Mouse (Mus musculus): ENCODE data around the gene Rffl. TPM values are rescaled to one million over a fixed set of nuclear protein-coding genes. Genes with fewer than 3 reads are reported as not detected.

The Rffl gene
- polyA plus RNA-seq, 2 experiments, result 8.3 to 11.3 TPM

DNA sequence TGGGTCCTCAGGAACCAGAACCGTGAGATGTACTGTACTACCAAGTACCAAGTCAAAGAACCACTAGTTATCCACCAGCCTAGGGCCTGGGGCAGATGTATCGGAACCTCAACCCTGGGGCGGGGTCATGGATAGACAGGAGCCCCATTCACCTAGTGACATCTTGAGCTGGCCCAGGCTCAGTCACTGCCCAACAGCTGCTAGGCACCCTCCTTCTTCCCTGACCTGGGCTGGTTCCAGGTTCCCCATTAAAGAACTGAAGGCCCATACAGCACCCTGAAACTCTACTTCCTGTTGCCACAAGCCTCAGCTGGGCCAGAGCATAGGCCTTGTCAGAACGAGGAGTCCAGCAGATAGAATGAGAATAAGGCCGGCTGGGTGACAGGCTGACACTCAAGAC lies 28.7 kb upstream of the Rffl start:
- no peak overlapping the region for H3K27ac ChIP-seq (replicated peaks; ENCODE audit: low read depth, low read length)
- no peak overlapping the region for H3K9ac ChIP-seq (ENCODE audit: low read depth, low read length, severe bottlenecking)
- H3K4me1 ChIP-seq (ENCODE audit: control insufficient read depth, insufficient read depth, low read length), result no peaks in the 10 kb centered on the region
- no peak for TF ChIP-seq POLR2A (IDR thresholded peaks at IDR 0.05; ENCODE audit: borderline replicate concordance, extremely low read depth, insufficient read depth, insufficient read length)
- H3K36me3 ChIP-seq (ENCODE audit: control insufficient read depth, insufficient read depth, low read length), result peaks cover 47% of the 10 kb centered on the region
- no peaks in the 10 kb centered on the region for H3K9me3 ChIP-seq (ENCODE audit: control insufficient read depth, low read length)
- ATAC-seq (ENCODE audit: low FRiP score, low read depth) (no peak), DNase-seq (ENCODE audit: low spot score) (no peak)
- H3K27me3 ChIP-seq (ENCODE audit: control insufficient read depth, insufficient read depth, low read length), result no peaks in the 10 kb centered on the region
- no peak overlapping the region for H3K4me2 ChIP-seq (replicated peaks; ENCODE audit: low read depth, low read length, severe bottlenecking)
- H3K4me3 ChIP-seq (replicated peaks; ENCODE audit: low read length), result no peak overlapping the region
- 95% methylated on average over 5 of the region's 5 CpGs for WGBS

DNA sequence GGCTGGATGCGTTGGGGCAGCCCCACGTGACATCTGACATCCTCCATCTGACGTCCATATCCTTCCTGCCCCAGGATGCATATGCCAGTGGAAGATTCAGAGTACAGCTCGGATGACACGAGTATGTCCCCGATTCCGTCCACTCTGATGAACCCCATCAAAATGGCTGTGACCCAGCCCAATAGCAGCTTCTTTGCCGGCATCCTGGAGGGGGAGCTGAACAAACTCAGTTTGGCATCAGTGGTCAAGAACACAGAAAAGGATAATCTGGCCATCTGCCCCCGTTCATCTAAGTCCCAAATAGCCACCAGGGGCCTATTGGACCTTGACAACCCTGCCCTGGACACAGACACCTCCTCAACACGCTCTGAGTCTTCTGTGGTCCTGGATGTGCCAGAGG lies 26.5 kb upstream of the Rffl start:
- DNase-seq (ENCODE audit: low spot score) (no peak), ATAC-seq (ENCODE audit: low FRiP score, low read depth) (no peak)
- H3K36me3 ChIP-seq (ENCODE audit: control insufficient read depth, insufficient read depth, low read length), result peaks cover 25% of the 10 kb centered on the region
- no peaks in the 10 kb centered on the region for H3K27me3 ChIP-seq (ENCODE audit: control insufficient read depth, insufficient read depth, low read length)
- no peak overlapping the region for H3K4me3 ChIP-seq (replicated peaks; ENCODE audit: low read length)
- WGBS, result 90% methylated on average over 10 of the region's 10 CpGs
- H3K4me2 ChIP-seq (replicated peaks; ENCODE audit: low read depth, low read length, severe bottlenecking), result no peak overlapping the region
- TF ChIP-seq POLR2A (IDR thresholded peaks at IDR 0.05; ENCODE audit: borderline replicate concordance, extremely low read depth, insufficient read depth, insufficient read length), result no peak
- H3K27ac ChIP-seq (replicated peaks; ENCODE audit: low read depth, low read length), result no peak overlapping the region
- no peaks in the 10 kb centered on the region for H3K9me3 ChIP-seq (ENCODE audit: control insufficient read depth, low read length)
- no peaks in the 10 kb centered on the region for H3K4me1 ChIP-seq (ENCODE audit: control insufficient read depth, insufficient read depth, low read length)
- H3K9ac ChIP-seq (ENCODE audit: low read depth, low read length, severe bottlenecking), result no peak overlapping the region

DNA sequence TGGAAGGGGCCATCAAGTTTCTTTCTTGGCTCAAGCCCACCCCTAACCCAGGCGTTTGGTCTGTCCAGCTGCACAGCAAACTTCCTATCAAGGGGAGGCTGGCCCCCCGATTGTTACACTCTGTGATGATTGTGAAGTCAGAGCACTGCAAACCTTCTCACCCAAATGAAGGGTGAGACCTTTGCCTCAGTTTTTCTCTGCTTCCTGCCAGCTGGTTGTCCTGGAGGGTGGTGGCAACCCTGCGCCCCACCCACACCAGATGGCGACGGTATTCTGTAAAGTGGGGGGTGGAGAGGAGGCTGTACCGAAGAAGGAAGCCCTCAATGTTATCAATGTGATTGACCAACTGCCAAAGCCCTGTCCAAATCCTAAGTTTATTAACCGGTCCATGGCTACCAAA lies 20.9 kb upstream of the Rffl start, which contains the start of gene Fndc8:
TSS of gene Fndc8 (plus strand) at position 189 of the 400 bp plus-strand sequence.
- H3K4me3 ChIP-seq (replicated peaks; ENCODE audit: low read length), result no peak within 1 kb of the TSS
- H3K4me2 ChIP-seq (replicated peaks; ENCODE audit: low read depth, low read length, severe bottlenecking), result no peak within 1 kb of the TSS
- no peak for DNase-seq (ENCODE audit: low spot score)
- no peak within 1 kb of the TSS for H3K9ac ChIP-seq (ENCODE audit: low read depth, low read length, severe bottlenecking)
- no peak within 1 kb of the TSS for H3K27ac ChIP-seq (replicated peaks; ENCODE audit: low read depth, low read length)
- H3K9me3 ChIP-seq (ENCODE audit: control insufficient read depth, low read length), result no peaks in the 10 kb centered on the region
- peaks cover 6% of the 10 kb centered on the region; the same call in 1 of the 2 replicates for H3K4me1 ChIP-seq (ENCODE audit: control insufficient read depth, insufficient read depth, low read length)
- no peak for ATAC-seq (ENCODE audit: low FRiP score, low read depth)
- no peak for TF ChIP-seq POLR2A (IDR thresholded peaks at IDR 0.05; ENCODE audit: borderline replicate concordance, extremely low read depth, insufficient read depth, insufficient read length)
- no peaks in the 10 kb centered on the region for H3K36me3 ChIP-seq (ENCODE audit: control insufficient read depth, insufficient read depth, low read length)
- H3K27me3 ChIP-seq (ENCODE audit: control insufficient read depth, insufficient read depth, low read length), result no peaks in the 10 kb centered on the region
- 47% methylated on average over 7 of the region's 7 CpGs for WGBS

DNA sequence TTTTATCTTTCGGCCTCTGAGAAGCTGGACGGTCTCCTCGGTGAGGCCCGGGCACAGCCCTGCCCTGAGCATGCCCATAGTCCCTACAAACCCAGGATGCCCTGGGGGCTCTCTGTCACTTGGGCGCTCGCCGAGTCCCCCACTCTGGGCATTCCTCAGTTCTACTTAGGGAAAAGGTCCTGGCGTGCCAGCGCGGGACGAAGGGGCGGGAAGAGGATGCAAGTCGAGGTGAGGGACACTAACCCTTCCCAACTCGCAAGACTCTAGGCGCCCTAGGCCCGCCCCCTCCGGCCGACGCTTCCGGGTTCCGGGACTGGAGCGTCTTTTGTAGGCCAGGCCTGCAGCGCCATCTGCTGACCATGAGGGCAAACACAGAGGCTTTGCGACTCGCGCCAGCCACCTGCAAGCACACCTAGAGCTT lies 19.3 kb upstream of the Rffl start, which contains the start of gene Rad51d:
TSS of gene Rad51d (minus strand) at position 273 of the 421 bp plus-strand sequence.
- 0% methylated on average over 18 of the region's 26 CpGs for WGBS
- Histone ChIP-seq H3K9me3 (ENCODE audit: control insufficient read depth, low read length) (no peaks in the 10 kb centered on the region), H3K4me3 (replicated peaks; ENCODE audit: low read length) (peak within 1 kb of the TSS; percentile 67), H3K27me3 (ENCODE audit: control insufficient read depth, insufficient read depth, low read length) (no peaks in the 10 kb centered on the region), H3K4me2 (replicated peaks; ENCODE audit: low read depth, low read length, severe bottlenecking) (peak within 1 kb of the TSS; percentile 91), H3K27ac (replicated peaks; ENCODE audit: low read depth, low read length) (0 out of 2 replicates have a peak within 1 kb of the TSS, but pooled peaks have one; percentile 13), H3K36me3 (ENCODE audit: control insufficient read depth, insufficient read depth, low read length) (no peaks in the 10 kb centered on the region), H3K4me1 (ENCODE audit: control insufficient read depth, insufficient read depth, low read length) (peaks cover 6% of the 10 kb centered on the region; the same call in 1 of the 2 replicates), H3K9ac (ENCODE audit: low read depth, low read length, severe bottlenecking) (peak within 1 kb of the TSS; percentile 73)
- DNase-seq (ENCODE audit: low spot score), result peak; percentile 92
- ATAC-seq (ENCODE audit: low FRiP score, low read depth), result peak; percentile 90
- 0 out of 2 replicates have a peak, but pooled peaks have one; percentile 16 for TF ChIP-seq POLR2A (IDR thresholded peaks at IDR 0.05; ENCODE audit: borderline replicate concordance, extremely low read depth, insufficient read depth, insufficient read length)

DNA sequence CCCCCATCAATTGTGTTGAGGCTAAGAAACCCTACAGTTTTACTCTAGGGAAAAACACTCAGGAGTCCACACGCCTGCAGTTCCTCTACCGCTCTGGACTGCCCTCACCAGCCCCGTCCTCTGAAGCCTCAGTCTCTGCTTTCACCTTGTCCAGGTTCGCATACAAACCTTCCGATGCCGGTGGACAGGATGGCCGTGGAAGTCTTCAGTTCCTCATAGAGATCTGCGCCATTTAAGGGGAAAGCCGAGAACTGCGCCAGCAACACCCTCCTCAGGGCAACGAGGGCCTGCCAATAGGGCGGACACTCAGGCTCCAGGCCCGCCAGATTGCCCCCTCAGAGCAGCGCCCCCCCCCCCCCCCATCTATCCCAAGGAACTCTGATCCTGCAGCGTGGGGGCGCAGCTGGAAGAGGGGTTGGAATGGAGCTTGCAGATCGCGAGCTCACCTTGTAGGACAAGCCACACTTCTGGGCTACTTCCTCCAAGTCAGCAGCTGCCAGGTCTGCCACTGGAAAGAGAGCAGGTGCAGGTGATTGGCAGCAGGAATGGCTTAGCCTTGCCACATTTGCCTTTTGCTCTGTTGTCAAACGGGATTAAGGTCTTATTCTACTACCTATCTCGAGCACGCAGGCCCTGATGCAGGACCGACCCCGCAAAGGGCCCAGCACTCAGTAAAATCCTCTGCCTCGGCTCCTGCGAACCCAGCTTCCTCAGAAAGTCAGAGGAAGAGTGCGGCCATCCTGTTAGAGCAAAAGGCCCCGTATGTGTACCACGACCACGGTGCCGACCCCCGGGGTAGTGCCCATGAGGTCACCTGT lies 18.7 kb upstream of the Rffl start:
- ATAC-seq (ENCODE audit: low FRiP score, low read depth) (peak; percentile 55), DNase-seq (ENCODE audit: low spot score) (peak; percentile 15)
- 6% methylated on average over 30 of the region's 31 CpGs for WGBS
- Histone ChIP-seq H3K4me1 (ENCODE audit: control insufficient read depth, insufficient read depth, low read length) (peaks cover 6% of the 10 kb centered on the region; the same call in 1 of the 2 replicates), H3K4me3 (replicated peaks; ENCODE audit: low read length) (peak overlapping the region; percentile 67), H3K27ac (replicated peaks; ENCODE audit: low read depth, low read length) (0 out of 2 replicates have a peak overlapping the region, but pooled peaks have one; percentile 13), H3K27me3 (ENCODE audit: control insufficient read depth, insufficient read depth, low read length) (no peaks in the 10 kb centered on the region), H3K9me3 (ENCODE audit: control insufficient read depth, low read length) (no peaks in the 10 kb centered on the region), H3K9ac (ENCODE audit: low read depth, low read length, severe bottlenecking) (peak overlapping the region; percentile 73), H3K4me2 (replicated peaks; ENCODE audit: low read depth, low read length, severe bottlenecking) (peak overlapping the region; percentile 91), H3K36me3 (ENCODE audit: control insufficient read depth, insufficient read depth, low read length) (no peaks in the 10 kb centered on the region)
- no peak for TF ChIP-seq POLR2A (IDR thresholded peaks at IDR 0.05; ENCODE audit: borderline replicate concordance, extremely low read depth, insufficient read depth, insufficient read length)
